Mouse (Mus musculus) adrenal gland, adult 8-10 months (tissue): Measurements from ENCODE around the gene Ago3. TPM values are rescaled to one million over a fixed set of nuclear protein-coding genes. Genes with fewer than 3 reads are reported as not detected.

Source experiments
- DNase-seq: peaks from one replicate; pipeline ENCODE4 v3.0.0; 2022
- total RNA-seq, 4 experiments: library from RNA; stranded (reverse); gene quantifications; 2 replicates each; pipeline ENCODE4 v1.2.4; 2022

The Ago3 gene
- total RNA-seq, 4 experiments from 2014 or later, result 17.7 to 32.3 (median 24.6) TPM

- no peak for DNase-seq
Observed at GRCm38 (mm10) chr4:126415707-126416106, 13.6 kb downstream of the Ago3 start.

- DNase-seq, result no peak
Observed at GRCm38 (mm10) chr4:126412526-126412925, 16.8 kb downstream of the Ago3 start.

GRCm38 (mm10) chr4:126371497-126371896, 57.9 kb downstream of the Ago3 start:
- DNase-seq, result peak; percentile 17

- no peak for DNase-seq
Observed at GRCm38 (mm10) chr4:126360069-126360468, 69.3 kb downstream of the Ago3 start.

GRCm38 (mm10) chr4:126343451-126343850, 85.9 kb downstream of the Ago3 start:
- DNase-seq, result no peak

DNA sequence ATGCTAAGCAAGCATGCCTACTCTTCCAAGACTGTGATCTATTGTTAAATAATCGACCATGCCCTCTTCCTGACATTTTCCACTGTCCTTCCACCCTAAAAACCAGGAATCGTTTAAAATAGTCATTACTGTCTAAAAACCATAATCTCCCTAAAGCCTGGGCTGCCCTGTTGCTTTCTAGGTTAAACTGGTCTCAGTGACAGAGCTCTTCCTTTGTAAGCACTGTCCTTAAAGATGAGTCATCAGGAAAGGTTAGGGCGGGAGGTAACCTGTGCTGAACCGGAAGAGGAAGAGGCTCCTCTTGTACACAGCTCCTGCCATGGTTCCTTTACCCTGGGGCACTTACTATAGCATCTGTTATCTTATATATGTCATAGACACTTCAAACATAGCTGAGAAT, 89.9 kb downstream of the Ago3 start:
- DNase-seq, result no peak

DNA sequence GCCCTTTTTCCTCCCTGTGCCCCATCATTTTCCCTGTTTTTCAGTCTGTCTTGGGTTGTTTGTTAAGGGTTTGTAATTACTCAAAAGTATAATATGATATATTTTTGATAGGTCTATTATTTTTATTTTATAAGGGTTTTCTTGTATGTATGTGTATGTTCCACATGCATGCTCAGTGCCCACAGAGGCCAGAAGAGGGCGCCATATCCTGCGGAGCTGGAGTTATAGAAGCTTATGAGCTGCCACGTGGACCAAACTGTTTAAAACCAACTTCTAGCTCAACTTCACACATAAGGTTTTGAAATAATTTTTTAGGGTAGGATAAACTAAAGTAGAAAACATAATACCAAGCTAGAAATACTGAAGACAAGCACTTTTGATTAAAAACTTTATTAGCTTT, 97.0 kb downstream of the Ago3 start:
- DNase-seq, result no peak

GRCm38 (mm10) chr4:126331751-126332150, 97.6 kb downstream of the Ago3 start:
- DNase-seq, result no peak

- DNase-seq, result no peak
Observed at GRCm38 (mm10) chr4:126330295-126330694, 99.1 kb downstream of the Ago3 start.

DNA sequence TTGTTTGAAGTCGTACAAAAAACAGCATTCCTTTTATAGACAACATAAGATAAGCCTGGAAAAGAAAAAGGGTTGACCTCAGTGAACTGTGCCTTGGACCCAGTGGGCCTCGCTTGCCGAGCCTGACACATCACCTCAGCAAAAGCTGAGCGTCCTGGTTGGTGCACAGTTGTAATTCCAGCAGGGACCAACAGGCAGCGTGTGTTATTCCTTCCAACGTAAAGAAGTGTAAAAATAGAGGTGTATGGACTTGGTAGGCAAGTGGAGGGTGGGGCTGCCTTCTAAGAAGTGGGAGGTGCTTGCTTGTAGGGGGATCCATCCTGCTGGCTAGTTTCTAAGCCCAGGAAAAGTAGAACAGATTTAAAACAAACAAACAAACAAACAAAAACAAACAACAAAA, 103.3 kb downstream of the Ago3 start:
- DNase-seq, result no peak

GRCm38 (mm10) chr4:126325281-126325861, 104.0 kb downstream of the Ago3 start, which contains the start of gene Tekt2:
TSS of gene Tekt2 (minus strand) at chr4:126325688.
- no peak for DNase-seq

GRCm38 (mm10) chr4:126324861-126325260, 104.5 kb downstream of the Ago3 start:
- no peak for DNase-seq

DNA sequence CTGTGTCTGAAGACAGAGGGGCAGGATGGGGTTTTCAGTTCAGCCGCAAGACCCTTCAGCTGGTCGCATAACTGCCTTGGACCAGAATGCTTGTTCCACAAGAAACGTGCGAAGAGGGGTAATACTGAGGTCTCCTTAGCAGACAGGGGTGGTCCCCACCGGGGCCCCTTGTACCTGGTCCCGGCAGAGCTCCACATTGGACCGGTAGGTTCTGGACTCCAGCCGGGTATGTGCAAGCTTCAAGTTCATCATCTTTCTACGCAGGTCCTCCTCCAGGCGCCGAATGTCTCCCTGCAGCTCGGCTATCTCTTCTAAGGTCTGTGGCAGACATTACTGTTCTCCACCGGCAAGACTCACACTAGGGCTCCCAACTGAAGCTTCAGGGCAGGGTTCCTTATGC, 106.7 kb downstream of the Ago3 start:
- DNase-seq, result no peak

GRCm38 (mm10) chr4:126321854-126322511, 107.4 kb downstream of the Ago3 start:
- DNase-seq, result no peak

GRCm38 (mm10) chr4:126321111-126321853, 108.1 kb downstream of the Ago3 start, which contains the start of gene Adprhl2:
TSS of gene Adprhl2 (minus strand) at chr4:126321703.
- peak; percentile 93 for DNase-seq

DNA sequence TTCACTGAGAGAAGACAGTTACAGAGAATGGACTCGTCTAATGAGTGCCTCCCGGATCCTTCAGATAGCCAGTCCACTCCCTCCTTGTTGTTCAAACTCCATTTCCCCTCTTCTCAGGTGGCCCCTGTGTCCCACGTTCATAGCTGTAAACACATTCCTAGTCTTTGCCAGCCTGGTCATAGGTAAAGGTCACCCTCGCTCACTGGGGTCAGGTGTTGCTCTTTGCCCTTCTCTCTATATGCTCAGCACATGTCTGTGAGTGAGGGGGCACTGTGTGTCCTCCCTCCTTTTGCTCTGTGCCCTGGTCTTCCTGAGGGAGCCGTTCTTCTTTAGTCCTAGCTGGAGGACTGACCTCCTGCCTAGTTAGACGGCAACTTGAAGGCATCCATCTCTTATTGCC, 109.5 kb downstream of the Ago3 start:
- no peak for DNase-seq

- no peak for DNase-seq
Observed at GRCm38 (mm10) chr4:126316443-126317040, 112.8 kb downstream of the Ago3 start.

DNA sequence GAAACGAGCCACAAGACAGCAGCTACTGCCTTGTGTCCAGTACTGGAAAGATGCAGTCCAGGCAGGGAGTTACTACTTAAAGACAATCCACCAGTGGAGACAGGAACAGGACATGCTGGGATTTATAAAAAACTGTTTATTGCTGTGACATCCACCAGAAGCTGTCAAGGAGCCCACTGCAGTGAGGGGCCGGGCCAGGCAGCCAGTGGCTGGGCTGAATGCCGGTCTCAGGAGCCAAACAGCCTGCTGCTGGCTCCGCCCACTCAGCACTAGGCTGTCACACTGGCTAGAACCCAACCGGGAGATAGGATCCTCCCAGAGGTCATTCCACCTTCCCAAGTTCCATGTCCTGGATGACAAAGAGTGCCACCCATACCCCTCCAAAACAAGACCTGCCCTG, 113.4 kb downstream of the Ago3 start:
- no peak for DNase-seq

- no peak for DNase-seq
Observed at GRCm38 (mm10) chr4:126314393-126314792, 115.0 kb downstream of the Ago3 start.

GRCm38 (mm10) chr4:126313202-126313601, 116.2 kb downstream of the Ago3 start:
- no peak for DNase-seq

- no peak for DNase-seq
Observed at GRCm38 (mm10) chr4:126311566-126312200, 117.7 kb downstream of the Ago3 start.

DNA sequence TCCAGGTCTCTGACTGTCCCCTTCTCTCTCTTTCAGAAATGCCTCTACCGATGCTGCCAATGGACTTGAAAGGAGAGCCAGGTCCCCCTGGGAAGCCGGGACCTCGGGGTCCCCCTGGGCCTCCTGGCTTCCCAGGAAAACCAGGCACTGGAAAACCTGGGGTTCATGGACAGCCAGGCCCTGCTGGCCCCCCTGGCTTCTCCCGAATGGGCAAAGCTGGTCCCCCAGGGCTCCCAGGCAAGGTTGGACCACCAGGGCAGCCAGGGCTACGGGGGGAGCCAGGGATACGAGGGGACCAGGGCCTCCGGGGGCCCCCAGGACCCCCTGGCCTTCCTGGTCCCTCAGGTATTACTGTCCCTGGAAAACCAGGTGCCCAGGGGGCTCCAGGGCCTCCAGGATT, 119.0 kb downstream of the Ago3 start:
- no peak for DNase-seq

- DNase-seq, result peak; percentile 65
Observed at GRCm38 (mm10) chr4:126309922-126310309, 119.4 kb downstream of the Ago3 start.
